Mouse (Mus musculus) layer of hippocampus, adult 2 months (tissue): ENCODE measurements around the gene P3h3. TPM values are rescaled to one million over a fixed set of nuclear protein-coding genes. Genes with fewer than 3 reads are reported as not detected.
A peak's percentile ranks its signal among the peaks of the same experiment; 100 is the strongest.
"Not testable (repeated sequence)": the region's sequence is repeated elsewhere in the genome, so short reads cannot be mapped to it uniquely, and the experiment has no call there.

ENCODE experiments used
- DNase-seq, 2 experiments: peaks; one replicate each; pipeline ENCODE4 v3.0.0; 2022; ENCODE audit warnings: low spot score in 2 of 2
- H3K27ac ChIP-seq: fragments of 200-600 bp; 2 replicates; pipeline ENCODE4 v1.8.1; 2022
- H3K4me3 ChIP-seq: fragments of 200-600 bp; 2 replicates; pipeline ENCODE4 v1.8.1; 2022; ENCODE audit warnings: mild to moderate bottlenecking
- CTCF ChIP-seq: fragments of 200-600 bp; conservative IDR thresholded peaks from 2 replicates; pipeline ENCODE4 v1.8.1; 2022; ENCODE audit warnings: antibody characterized with exemption, mild to moderate bottlenecking, moderate library complexity
- long read RNA-seq, 2 experiments: library from polyadenylated mRNA; stranded (forward); transcript quantifications; one replicate each; pipeline ENCODE4 v2.0.0; 2021; ENCODE audit warnings: borderline mapping rate in 2 of 2
- total RNA-seq, 2 experiments: library from RNA; stranded (reverse); gene quantifications; 2 replicates each; pipeline ENCODE4 v1.2.3; 2021

P3h3 gene
- total RNA-seq, result 10 to 100 TPM; 33.7 to 36.7 TPM
- long read RNA-seq, experiment 1, partial matches to known transcripts, result 6 of 42 reads
- long read RNA-seq, experiment 1, other reads (novel, unspliced or antisense), result 36 of 42 reads
- long read RNA-seq, experiment 2, partial matches to known transcripts, result 2 of 18 reads
- long read RNA-seq, experiment 2, other reads (novel, unspliced or antisense), result 13 of 18 reads

DNA sequence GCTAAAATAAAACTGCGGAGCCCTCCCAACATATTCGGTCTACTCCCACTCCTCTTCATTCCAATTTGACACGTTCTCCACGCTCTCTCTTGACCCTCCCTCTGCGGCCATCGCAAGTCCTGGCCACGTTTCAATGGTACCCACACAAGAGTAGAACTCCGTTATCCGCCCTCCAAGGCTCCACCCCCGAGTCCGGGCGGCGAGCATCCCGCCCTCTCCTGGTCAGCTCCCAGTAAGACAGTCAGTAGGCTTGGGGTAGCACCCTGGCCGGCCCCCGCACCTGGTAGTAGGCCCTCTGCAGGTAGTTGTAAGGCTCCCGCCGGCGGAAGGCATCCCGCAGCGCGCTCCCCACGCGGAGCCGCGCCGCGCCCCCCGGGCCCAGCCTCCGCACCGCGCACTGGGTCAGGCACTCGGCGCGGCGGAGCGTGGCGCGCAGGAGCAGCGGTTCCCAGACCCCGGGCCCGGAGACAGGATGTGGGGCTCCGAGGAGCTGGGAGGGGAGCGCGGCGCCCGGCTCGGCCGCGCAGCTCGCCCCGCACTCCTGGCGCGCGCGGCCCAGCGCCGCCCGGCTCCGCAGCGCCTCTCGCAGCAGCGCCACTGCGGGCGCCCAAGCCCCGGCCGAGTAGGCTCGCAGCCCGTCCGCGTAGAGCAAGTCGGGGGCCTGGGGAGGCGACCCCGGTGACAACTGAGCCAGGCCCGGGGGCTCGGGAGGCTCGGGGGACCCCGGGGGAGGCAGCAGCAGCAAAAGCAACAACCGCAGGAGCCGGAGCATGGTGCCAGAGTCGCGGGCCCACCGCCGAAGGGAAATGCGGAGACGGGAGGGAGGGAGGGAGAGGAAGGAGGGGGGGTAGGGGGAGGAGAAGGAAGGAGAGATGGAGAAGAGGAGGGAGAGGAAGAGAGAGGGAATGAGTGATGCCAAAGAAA is at the start of gene P3h3:
P3h3 (minus strand) TSS at position 837 of the 924 bp plus-strand sequence.
- H3K27ac ChIP-seq, result peak within 1 kb of the TSS; percentile 96
- TF ChIP-seq CTCF, result peak; percentile 83
- DNase-seq, result peak; percentile 85 to 87
- H3K4me3 ChIP-seq, result peak within 1 kb of the TSS; percentile 66

DNA sequence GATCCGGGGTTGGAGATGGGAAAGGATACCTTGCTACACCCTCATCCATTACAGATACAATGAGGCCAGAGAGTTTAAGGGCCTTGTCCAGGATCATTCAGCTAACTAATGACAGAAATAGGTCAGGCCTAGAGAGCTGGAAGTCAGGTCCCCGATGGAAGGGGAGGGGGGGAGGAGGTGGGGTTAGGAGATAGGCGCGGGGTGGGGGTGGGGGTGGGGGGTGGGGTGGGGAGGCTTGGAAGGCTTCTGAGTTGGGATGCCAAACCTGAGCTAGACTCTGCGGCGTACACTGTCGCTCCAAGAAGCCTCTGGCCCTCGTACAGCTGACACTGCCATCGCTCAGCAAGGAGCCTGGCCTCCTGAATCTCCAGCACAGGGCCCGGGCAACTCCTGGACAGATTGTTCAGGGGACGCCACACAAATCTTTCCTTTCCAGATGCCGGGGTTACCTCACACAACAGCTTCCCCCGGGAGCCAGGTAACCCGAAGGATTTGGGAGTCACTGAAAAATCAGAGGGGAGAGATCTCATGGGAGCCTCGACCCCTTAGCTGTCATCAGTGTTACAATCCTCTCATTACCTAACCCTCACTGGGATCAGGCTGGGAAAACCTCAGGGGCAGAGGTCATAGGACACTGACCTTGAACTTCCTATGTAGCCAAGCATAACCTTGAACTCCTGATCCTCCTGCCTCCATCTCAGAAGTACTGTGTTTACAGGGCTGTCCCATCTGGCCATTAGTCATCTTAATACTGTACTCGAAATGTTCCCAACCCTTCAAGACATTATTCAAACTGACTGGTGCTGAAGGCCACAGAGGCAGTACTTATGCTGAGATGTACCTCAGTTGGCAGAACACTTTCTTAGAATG is 47.7 kb upstream of the P3h3 start:
- H3K4me3 ChIP-seq, result peak overlapping the region; percentile 59; the same call in 1 of the 2 replicates
- peak overlapping the region; percentile 97 for H3K27ac ChIP-seq
- no peak for DNase-seq
- no peak for TF ChIP-seq CTCF

DNA sequence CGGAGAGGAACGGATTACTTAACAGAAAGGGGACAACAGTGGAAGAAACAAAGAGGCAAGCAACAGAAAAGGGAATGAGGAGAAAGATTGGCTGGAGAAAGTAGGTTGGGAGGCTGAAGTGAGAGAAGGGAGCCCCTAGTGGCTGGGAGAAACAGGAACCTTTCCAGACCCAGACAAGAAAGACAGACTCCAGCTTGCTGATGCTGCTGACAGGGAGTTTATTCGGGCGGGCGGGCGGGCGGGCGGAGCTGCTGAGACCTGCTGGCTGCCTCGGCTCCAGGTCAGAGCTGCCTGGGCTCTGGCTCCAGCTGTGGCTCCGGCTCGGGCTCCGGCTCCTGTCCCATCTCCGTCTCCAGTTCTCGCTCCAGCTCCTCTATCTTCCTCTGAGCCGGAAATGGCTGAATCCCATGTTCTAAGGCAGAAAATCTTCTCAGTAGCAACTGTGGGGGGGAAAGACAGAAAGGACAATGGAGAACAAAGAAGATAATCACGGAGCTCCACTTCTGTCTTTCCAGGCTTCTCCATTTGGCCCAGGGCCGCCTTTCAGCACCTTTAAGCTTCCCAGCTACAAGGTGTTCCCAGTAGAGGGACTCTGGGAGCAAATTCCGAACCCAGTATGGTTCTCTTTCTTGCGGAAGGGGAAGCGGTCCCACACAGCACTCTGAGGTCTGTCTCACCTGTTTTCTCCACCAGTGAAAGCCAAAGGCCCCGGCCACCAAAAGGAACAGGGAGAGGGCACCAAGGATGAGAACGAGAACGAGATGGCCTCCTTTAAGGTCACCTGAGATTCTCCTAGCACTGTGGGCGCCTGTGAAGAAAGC is 46.8 kb upstream of the P3h3 start:
- H3K27ac ChIP-seq, result peak overlapping the region; percentile 97
- DNase-seq, result peak; percentile 74 to 90
- peak; percentile 66 for TF ChIP-seq CTCF
- H3K4me3 ChIP-seq, result peak overlapping the region; percentile 59

DNA sequence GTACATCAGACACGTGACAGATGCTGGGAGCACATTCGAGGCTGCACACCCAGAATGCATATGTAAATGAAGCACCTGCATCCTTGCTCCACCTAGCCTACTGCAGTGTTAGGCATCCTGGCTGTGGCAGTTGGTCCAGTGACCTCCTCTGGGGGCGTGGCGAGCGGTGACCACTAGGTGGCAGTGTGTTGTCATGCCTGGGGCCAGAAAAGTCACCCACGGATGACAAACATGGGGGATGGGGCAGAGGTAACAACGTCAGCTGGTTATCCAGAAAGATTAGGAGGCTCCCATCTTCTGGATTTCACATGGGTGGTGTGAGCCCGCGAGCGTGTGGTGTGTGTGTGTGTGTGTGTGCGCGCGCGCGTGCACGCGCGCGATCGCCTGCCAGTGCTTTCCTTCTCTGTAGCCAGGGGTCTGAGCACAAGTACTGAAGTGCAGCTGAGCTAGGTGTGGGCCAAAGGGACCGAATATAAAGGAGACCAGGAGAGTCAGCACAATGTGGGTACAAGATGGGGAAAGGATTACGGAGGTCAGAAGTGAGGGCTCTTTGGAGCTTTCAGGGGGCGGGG is 46.1 kb upstream of the P3h3 start:
- peak overlapping the region; percentile 59 for H3K4me3 ChIP-seq
- peak; percentile 78 for TF ChIP-seq CTCF
- DNase-seq, result peak; percentile 88 to 92
- H3K27ac ChIP-seq, result peak overlapping the region; percentile 97

DNA sequence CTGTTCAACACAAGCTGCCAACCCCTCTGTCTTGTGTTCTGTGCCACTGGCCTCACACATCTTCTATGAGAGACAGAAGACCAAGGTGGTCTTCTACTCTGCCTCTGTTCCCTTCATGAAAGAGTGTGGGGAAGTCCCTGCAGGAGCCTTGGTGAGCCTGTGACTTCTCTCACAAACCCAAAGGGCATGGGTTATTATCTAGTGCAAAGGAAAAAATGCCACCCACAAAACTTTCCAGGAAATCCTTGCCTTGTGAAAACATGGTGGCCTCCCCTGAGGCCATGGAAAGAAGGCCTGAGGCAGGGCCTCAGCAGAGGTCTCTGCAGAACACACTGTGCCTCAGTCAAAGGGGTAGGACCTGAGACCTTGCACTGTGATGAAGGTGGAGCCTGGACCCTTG is 44.3 kb upstream of the P3h3 start:
- H3K4me3 ChIP-seq, result no peak overlapping the region
- H3K27ac ChIP-seq, result no peak overlapping the region
- DNase-seq, result no peak
- TF ChIP-seq CTCF, result no peak

DNA sequence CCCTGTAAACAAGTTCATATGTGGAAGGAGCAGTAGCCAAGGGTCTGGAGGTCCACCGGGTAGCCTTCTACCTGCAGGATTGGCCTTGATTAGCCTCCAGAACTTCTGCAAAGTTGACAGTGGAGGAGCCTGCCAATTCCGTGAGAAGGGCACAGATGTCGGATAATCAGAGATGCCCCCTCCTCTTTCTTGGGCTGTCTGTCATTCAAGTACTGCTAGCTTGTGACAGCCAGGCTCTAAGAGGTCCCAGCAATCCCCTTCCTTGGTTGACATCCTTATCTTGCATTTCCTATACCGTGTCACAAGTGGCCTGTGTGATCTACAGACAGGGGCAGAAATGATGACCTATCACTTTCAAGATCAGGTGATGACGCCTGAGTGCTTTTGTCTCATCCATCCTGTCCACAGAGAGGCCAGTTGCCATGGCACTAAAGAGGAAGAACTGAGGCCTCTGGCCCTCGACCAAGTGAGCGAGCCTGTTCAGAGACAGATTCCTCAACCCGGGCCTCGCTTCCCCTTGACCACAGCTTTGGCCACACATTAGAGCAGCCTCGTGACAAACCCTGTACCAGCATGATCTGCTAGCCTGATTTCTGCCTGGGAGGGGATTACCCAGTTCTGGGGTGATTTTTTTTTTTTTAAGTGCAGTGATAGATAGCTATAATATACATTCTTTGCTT is 43.4 kb upstream of the P3h3 start:
- Histone ChIP-seq H3K27ac (no peak overlapping the region), H3K4me3 (no peak overlapping the region)
- TF ChIP-seq CTCF, result no peak
- peak in 1 of 2 experiments; percentile 39 for DNase-seq

DNA sequence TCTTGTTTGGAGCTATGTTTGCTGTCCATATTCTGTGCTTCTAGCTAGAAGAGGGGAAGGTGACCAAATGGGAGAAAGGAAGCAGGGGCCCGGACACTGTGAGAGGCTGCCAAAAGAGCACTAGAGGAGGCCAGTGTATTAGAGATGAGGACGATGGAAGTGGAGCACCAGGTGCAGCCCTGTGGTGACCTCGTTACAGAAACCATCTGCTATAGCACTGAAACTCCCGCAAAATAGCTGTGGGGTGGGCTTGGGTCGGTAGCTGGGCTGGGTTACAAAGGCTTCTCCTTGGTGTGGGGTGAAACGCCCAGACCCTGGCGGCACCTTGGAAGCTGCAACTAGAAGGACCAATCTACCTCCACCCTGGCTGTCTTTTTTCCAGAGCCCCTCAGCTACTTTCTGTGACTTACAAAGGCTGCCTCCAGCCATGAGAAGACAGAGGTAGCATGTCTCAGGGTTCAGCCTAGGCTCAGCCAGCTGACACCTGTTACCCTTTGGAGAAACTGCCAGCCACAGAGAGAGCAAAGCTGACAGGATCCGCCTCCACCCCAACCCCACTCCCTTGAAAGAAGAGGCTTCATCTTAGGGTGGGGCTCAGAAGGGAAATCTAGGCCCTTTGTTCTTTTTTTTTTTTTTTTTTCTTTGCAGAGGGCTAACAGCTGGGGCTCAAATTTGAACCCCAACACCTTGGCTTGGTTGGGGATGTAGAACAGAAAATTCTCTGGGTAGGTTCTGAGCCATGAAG is 42.7 kb upstream of the P3h3 start:
- DNase-seq, result no peak
- Histone ChIP-seq H3K27ac (no peak overlapping the region), H3K4me3 (no peak overlapping the region)
- no peak for TF ChIP-seq CTCF

DNA sequence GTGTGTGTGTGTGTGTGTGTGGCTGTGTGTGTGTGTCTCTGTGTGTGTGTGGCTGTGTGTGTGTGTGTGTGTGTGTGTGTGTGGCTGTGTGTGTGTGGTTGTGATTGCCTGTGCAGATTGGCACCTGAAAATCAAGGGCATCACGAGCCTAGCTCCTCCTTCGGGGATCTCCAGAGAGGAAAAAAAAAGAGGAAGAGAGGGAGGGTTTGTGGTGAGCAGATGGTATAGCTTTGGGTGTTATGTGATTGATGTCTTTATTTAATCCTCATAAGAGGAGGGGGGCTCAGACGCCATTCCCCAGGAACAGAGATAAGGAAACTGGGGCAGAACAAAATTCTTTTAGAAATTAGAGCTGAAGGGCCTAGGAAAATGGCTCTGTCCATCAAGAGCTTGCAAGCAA is 40.8 kb upstream of the P3h3 start:
- H3K27ac ChIP-seq, result no peak overlapping the region
- H3K4me3 ChIP-seq, result no peak overlapping the region
- TF ChIP-seq CTCF, result no peak
- DNase-seq, result no peak

DNA sequence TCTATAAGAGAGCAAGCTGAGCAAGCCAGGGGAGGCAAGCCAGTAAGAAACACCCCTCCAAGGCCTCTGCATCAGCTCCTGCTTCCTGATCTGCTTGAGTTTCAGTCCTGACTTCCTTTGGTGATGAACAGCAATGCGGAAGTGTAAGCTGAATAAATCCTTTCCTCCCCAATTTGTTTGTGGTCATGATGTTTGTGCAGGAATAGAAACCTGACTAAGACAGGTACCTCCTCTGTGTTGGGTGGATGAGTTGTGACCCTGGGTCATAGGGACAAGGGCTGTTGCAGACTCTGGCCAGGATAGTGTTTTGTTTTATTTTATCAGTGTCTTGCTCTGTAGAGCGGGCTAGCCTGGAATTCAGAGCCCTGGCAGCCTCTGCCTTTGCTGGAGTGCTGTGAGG is 36.6 kb upstream of the P3h3 start:
- not testable (repeated sequence) for H3K4me3 ChIP-seq, H3K27ac ChIP-seq, DNase-seq

DNA sequence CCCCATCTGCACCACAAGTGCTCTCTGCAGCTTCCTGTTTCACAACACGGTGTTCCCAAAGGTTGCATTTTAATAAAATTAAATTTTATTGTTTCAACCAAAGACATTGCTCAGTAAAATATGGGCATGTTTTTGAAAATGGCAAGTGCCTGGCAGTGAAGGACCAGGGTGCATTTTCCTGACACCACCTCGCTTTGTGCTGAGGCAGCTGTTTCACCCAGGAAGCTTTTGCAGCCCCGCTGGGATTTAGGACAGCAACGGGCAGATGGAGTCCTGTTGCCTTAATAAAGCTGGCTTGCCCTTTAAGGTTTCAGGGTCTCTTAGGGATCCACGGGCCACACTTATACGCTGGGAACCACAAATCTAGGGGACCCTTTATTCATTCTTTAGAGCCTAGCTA is 33.4 kb upstream of the P3h3 start:
- Histone ChIP-seq H3K27ac (no peak overlapping the region), H3K4me3 (no peak overlapping the region)
- no peak for DNase-seq
- TF ChIP-seq CTCF, result no peak

DNA sequence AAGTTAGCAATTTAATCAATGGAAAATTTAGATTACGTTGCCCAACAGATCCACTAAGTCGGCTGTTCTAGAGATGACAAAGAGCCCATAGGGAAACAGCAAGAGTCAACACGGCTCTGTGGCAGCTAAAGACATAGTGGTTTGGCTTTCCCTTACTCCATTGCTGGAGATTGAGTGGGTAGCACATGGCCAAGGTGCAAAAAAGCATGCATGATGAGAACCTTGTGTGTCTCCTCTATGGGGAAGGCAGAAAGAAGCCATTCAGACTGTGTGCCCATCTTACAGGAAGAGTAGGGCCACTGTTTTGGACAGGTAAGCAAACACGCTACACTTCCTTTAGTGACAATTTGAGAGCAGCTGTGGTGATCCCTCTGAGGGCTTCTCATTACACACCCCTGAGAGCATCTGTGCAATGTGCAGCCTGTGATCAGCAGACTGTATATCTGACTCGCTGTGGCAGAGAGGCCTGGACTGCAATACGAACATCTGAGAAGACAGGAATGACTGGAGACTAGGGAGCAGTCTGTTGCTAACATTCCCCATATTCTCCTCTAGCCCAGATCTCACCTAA is 31.1 kb upstream of the P3h3 start:
- no peak overlapping the region for H3K27ac ChIP-seq
- no peak for TF ChIP-seq CTCF
- no peak for DNase-seq
- no peak overlapping the region for H3K4me3 ChIP-seq
